Mouse (Mus musculus): ENCODE data around the gene Mrps2. TPM values are rescaled to one million over a fixed set of nuclear protein-coding genes. Genes with fewer than 3 reads are reported as not detected.

The Mrps2 gene
- polyA plus RNA-seq, 1 experiment from 2014 or later, result 71.4 TPM

DNA sequence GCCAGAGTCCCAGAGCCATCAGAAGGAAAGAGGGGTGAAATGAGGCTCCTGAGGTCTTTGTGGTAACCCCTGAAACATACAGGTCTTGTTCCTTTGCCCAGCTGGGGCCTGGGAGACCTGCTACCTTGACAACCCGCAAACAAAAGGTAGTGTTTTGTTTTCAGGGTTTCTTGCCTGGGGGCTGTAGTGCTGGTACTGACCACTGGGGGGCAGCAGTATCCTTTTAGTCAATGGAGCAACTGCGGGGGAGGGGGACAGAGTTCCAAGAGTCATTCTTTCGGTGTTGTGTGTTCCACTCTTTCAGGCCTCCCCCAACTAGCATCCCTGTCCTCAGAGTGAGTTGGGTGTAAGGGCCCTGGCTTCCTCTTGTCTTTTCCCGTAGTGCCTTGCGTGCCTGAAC lies 46.6 kb downstream of the Mrps2 start:
- 13% methylated on average over 5 of the region's 5 CpGs for WGBS
- no peak overlapping the region for H3K27ac ChIP-seq (replicated peaks; ENCODE audit: low read depth, low read length)
- ATAC-seq (replicated peaks; ENCODE audit: insufficient number of reproducible peaks, low FRiP score, low TSS enrichment, low read depth), result no peak
- H3K36me3 ChIP-seq (replicated peaks; ENCODE audit: control insufficient read depth, insufficient read depth, low read depth, low read length), result no peaks in the 10 kb centered on the region
- no peaks in the 10 kb centered on the region for H3K9me3 ChIP-seq (replicated peaks; ENCODE audit: control insufficient read depth, low read length)
- H3K9ac ChIP-seq (replicated peaks; ENCODE audit: low read length), result no peak overlapping the region; the same call in 1 of the 2 replicates
- 0 out of 2 replicates have a peak, but pooled peaks cover 2% of the 10 kb centered on the region for H3K4me1 ChIP-seq (ENCODE audit: control insufficient read depth, insufficient read depth, low read length)
- peak overlapping the region; percentile 96 for H3K4me2 ChIP-seq (ENCODE audit: low read depth, low read length)
- no peaks in the 10 kb centered on the region for H3K27me3 ChIP-seq (ENCODE audit: control insufficient read depth, insufficient read depth, low read length)
- H3K4me3 ChIP-seq (ENCODE audit: low read depth, low read length), result peak overlapping the region; percentile 76; the same call in 1 of the 2 replicates
- DNase-seq (ENCODE audit: low spot score), result peak; percentile 90

DNA sequence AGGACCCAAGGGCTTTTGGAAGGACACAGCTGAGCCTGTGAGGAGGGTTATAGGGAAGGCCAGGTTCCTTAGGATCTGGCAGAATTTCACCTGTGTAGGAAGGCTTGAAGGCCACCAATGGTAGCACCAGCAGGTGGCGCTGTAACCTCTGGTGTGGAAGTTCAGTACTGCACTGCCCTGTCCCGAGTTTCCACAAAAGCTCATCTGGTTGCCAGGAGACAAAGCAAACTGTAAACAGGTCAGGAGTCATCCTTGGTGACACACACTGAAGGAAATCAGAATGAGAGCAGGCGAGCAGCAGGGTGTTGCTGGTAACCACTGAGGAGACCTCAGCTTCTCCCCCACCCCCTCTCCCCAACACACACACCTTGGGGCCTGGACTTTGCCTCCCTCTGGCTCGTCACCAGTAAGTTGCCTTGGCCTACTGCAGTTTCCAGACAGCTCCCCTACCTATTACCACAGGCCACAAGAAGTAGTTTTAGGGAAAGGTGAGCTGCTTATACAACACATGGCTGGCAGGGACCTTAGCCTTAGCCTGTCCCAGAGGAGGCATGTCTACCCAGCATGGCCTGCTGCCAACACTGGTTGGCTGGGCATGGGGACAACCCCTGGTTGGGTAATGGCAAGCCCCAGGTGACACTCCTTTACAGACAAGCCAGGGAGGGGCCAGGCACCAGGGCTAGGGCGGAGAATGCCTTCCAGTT lies 49.5 kb downstream of the Mrps2 start:
- Histone ChIP-seq H3K9me3 (replicated peaks; ENCODE audit: control insufficient read depth, low read length) (no peaks in the 10 kb centered on the region), H3K9ac (replicated peaks; ENCODE audit: low read length) (no peak overlapping the region), H3K36me3 (replicated peaks; ENCODE audit: control insufficient read depth, insufficient read depth, low read depth, low read length) (no peaks in the 10 kb centered on the region), H3K4me3 (ENCODE audit: low read depth, low read length) (no peak overlapping the region), H3K27ac (replicated peaks; ENCODE audit: low read depth, low read length) (no peak overlapping the region), H3K4me2 (ENCODE audit: low read depth, low read length) (no peak overlapping the region), H3K27me3 (ENCODE audit: control insufficient read depth, insufficient read depth, low read length) (no peaks in the 10 kb centered on the region), H3K4me1 (ENCODE audit: control insufficient read depth, insufficient read depth, low read length) (0 out of 2 replicates have a peak, but pooled peaks cover 2% of the 10 kb centered on the region)
- DNase-seq (ENCODE audit: low spot score) (peak; percentile 81), ATAC-seq (replicated peaks; ENCODE audit: insufficient number of reproducible peaks, low FRiP score, low TSS enrichment, low read depth) (no peak)
- WGBS, result 32% methylated on average over 5 of the region's 5 CpGs

- ATAC-seq (replicated peaks; ENCODE audit: insufficient number of reproducible peaks, low FRiP score, low TSS enrichment, low read depth) (no peak), DNase-seq (ENCODE audit: low spot score) (peak; percentile 23)
- Histone ChIP-seq H3K36me3 (replicated peaks; ENCODE audit: control insufficient read depth, insufficient read depth, low read depth, low read length) (no peaks in the 10 kb centered on the region), H3K9ac (replicated peaks; ENCODE audit: low read length) (no peak overlapping the region), H3K4me1 (ENCODE audit: control insufficient read depth, insufficient read depth, low read length) (0 out of 2 replicates have a peak, but pooled peaks cover 2% of the 10 kb centered on the region), H3K27ac (replicated peaks; ENCODE audit: low read depth, low read length) (no peak overlapping the region), H3K4me3 (ENCODE audit: low read depth, low read length) (no peak overlapping the region), H3K9me3 (replicated peaks; ENCODE audit: control insufficient read depth, low read length) (no peaks in the 10 kb centered on the region), H3K4me2 (ENCODE audit: low read depth, low read length) (no peak overlapping the region), H3K27me3 (ENCODE audit: control insufficient read depth, insufficient read depth, low read length) (no peaks in the 10 kb centered on the region)
- 45% methylated on average over 2 of the region's 2 CpGs for WGBS
These were observed 50.4 kb downstream of the Mrps2 start for GRCm38 (mm10) chr2:28518231-28518630.

DNA sequence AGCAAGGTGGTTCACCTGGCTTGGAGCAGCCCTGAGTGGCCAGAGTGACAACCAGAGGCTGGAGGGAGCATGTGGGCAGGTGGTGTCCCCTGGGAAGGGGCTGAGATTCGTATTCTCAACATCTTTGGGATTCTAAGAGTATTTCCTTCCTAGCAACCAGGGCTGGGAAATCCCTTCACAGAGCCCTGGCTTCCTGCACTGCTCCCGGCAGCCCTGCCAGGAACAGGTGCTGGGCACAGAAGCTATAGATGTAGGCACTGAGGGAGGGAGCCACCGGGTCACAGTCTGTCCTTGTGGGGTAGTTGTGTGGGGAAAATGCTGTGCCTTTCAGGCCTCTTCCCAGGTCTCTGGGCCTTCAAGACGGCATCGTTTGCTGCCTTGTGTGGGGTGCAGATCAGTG lies 52.7 kb downstream of the Mrps2 start:
- DNase-seq (ENCODE audit: low spot score), result no peak
- no peaks in the 10 kb centered on the region for H3K9me3 ChIP-seq (replicated peaks; ENCODE audit: control insufficient read depth, low read length)
- H3K4me1 ChIP-seq (ENCODE audit: control insufficient read depth, insufficient read depth, low read length), result peaks cover 4% of the 10 kb centered on the region; the same call in 1 of the 2 replicates
- no peak for ATAC-seq (replicated peaks; ENCODE audit: insufficient number of reproducible peaks, low FRiP score, low TSS enrichment, low read depth)
- H3K27me3 ChIP-seq (ENCODE audit: control insufficient read depth, insufficient read depth, low read length), result no peaks in the 10 kb centered on the region
- H3K36me3 ChIP-seq (replicated peaks; ENCODE audit: control insufficient read depth, insufficient read depth, low read depth, low read length), result no peaks in the 10 kb centered on the region
- WGBS, result 67% methylated on average over 5 of the region's 5 CpGs
- no peak overlapping the region for H3K27ac ChIP-seq (replicated peaks; ENCODE audit: low read depth, low read length)
- no peak overlapping the region for H3K4me2 ChIP-seq (ENCODE audit: low read depth, low read length)
- H3K4me3 ChIP-seq (ENCODE audit: low read depth, low read length), result no peak overlapping the region
- no peak overlapping the region for H3K9ac ChIP-seq (replicated peaks; ENCODE audit: low read length)

Other genes starting within 250 kb of the Mrps2 start
- 2.7 and 4.1 TPM in 2 replicates for gene Ppp1r26, start 21.3 kb upstream of the Mrps2 start, polyA plus RNA-seq (2014; fragmentation: Nextera tagmentation; extraction: Ambion mirVana)
- 0.90 and 1.5 TPM in 2 replicates for gene 1700007K13Rik, start 1.7 kb upstream of the Mrps2 start, polyA plus RNA-seq (2014; fragmentation: Nextera tagmentation; extraction: Ambion mirVana)
- not detected in 2 replicates for gene Gbgt1, start 28.8 kb downstream of the Mrps2 start, polyA plus RNA-seq (2014; fragmentation: Nextera tagmentation; extraction: Ambion mirVana)
- 0.68 TPM in 1 of 2 replicates, not detected in the other for gene Gm10134, start 38.0 kb downstream of the Mrps2 start, polyA plus RNA-seq (2014; fragmentation: Nextera tagmentation; extraction: Ambion mirVana)
- gene Ralgds, start 45.1 kb downstream of the Mrps2 start, polyA plus RNA-seq (2014; fragmentation: Nextera tagmentation; extraction: Ambion mirVana), result 41.7 and 44.8 TPM in 2 replicates
- not detected in 2 replicates for gene Cel, start 95.3 kb downstream of the Mrps2 start, polyA plus RNA-seq (2014; fragmentation: Nextera tagmentation; extraction: Ambion mirVana)
- 38.5 and 38.8 TPM in 2 replicates for gene Gtf3c5, start 115.7 kb downstream of the Mrps2 start, polyA plus RNA-seq (2014; fragmentation: Nextera tagmentation; extraction: Ambion mirVana)
- gene Gfi1b, start 153.9 kb downstream of the Mrps2 start, polyA plus RNA-seq (2014; fragmentation: Nextera tagmentation; extraction: Ambion mirVana), result 2.1 and 2.6 TPM in 2 replicates
- gene Tsc1, start 173.2 kb downstream of the Mrps2 start, polyA plus RNA-seq (2014; fragmentation: Nextera tagmentation; extraction: Ambion mirVana), result 16.4 and 17.9 TPM in 2 replicates
- 1.4 and 2.1 TPM in 2 replicates for gene Spaca9, start 231.7 kb downstream of the Mrps2 start, polyA plus RNA-seq (2014; fragmentation: Nextera tagmentation; extraction: Ambion mirVana)
- gene Ak8, start 232.1 kb downstream of the Mrps2 start, polyA plus RNA-seq (2014; fragmentation: Nextera tagmentation; extraction: Ambion mirVana), result 0.75 and 0.97 TPM in 2 replicates